Comparison of ENCODE assay signal across 13 mouse cellular contexts in genomic region chr8:46566914-46567529, GRCm38 (mm10). TPM values are rescaled to one million over a fixed set of nuclear protein-coding genes. Genes with fewer than 3 reads are reported as not detected.
DNase-seq lines count a peak whose midpoint lies in the region; ATAC-seq and TF ChIP-seq lines count a peak whose summit lies in the region.
"Had no signal": no experiment of that assay in that cellular context is flagged by ENCODE, and none has a peak within 500 bp of the region (broad histone marks: within the 10 kb centered on the region; RNA-seq: fewer than 3 reads in every experiment).

No protein-coding gene starts in this region.

- no peaks in the 10 kb centered on the region for H3K27me3 ChIP-seq in lung, postnatal 0 days (replicated peaks; ENCODE audit: insufficient read depth, low read length)
- no peaks in the 10 kb centered on the region for H3K27me3 ChIP-seq in intestine, postnatal 0 days (replicated peaks; ENCODE audit: control insufficient read depth, insufficient read depth, low read length)
- H3K27me3 ChIP-seq: heart, embryonic 12.5 days; hindbrain, embryonic 12.5 days; midbrain, embryonic 12.5 days had no signal

- 74% methylated on average over 7 of the region's 7 CpGs for WGBS in lung, postnatal 0 days
- WGBS in intestine, postnatal 0 days = 84% methylated on average over 7 of the region's 7 CpGs

- H3K9me3 ChIP-seq in lung, postnatal 0 days (ENCODE audit: low read length) = no peaks in the 10 kb centered on the region
- no peaks in the 10 kb centered on the region for H3K9me3 ChIP-seq in intestine, postnatal 0 days (ENCODE audit: control insufficient read depth)
- H3K9me3 ChIP-seq: heart, embryonic 12.5 days; hindbrain, embryonic 12.5 days; midbrain, embryonic 12.5 days had no signal

- peaks cover 7% of the 10 kb centered on the region; the same call in 1 of the 2 replicates for H3K4me1 ChIP-seq in lung, postnatal 0 days (ENCODE audit: insufficient read depth, low read depth, low read length)
- H3K4me1 ChIP-seq in intestine, postnatal 0 days (replicated peaks; ENCODE audit: control insufficient read depth, insufficient read depth, low read length) = no peaks in the 10 kb centered on the region; the same call in 1 of the 2 replicates
- H3K4me1 ChIP-seq: heart, embryonic 12.5 days; hindbrain, embryonic 12.5 days; midbrain, embryonic 12.5 days had no signal

- no peak for ATAC-seq in lung, postnatal 0 days
- ATAC-seq in intestine, postnatal 0 days = no peak
- ATAC-seq: forebrain, embryonic 14.5 days had no signal

- H3K9ac ChIP-seq in lung, postnatal 0 days (replicated peaks; ENCODE audit: low read depth) = no peak overlapping the region
- H3K9ac ChIP-seq in intestine, postnatal 0 days (ENCODE audit: low read depth, low read length) = no peak overlapping the region
- H3K9ac ChIP-seq: heart, embryonic 12.5 days; hindbrain, embryonic 12.5 days; liver, embryonic 14.5 days; midbrain, embryonic 12.5 days had no signal

- H3K4me2 ChIP-seq in lung, postnatal 0 days (replicated peaks; ENCODE audit: low read depth, low read length) = no peak overlapping the region
- H3K4me2 ChIP-seq in intestine, postnatal 0 days (replicated peaks; ENCODE audit: low read depth) = no peak overlapping the region
- H3K4me2 ChIP-seq: heart, embryonic 12.5 days; hindbrain, embryonic 12.5 days; midbrain, embryonic 12.5 days had no signal

- no peaks in the 10 kb centered on the region for H3K36me3 ChIP-seq in lung, postnatal 0 days (ENCODE audit: insufficient read depth, low read length)
- H3K36me3 ChIP-seq in intestine, postnatal 0 days (ENCODE audit: control insufficient read depth, insufficient read depth) = no peaks in the 10 kb centered on the region; the same call in 1 of the 2 replicates

- TF ChIP-seq CTCF in lung, postnatal 0 days (IDR thresholded peaks at IDR 0.05) = no peak
- TF ChIP-seq CTCF in intestine, postnatal 0 days (IDR thresholded peaks at IDR 0.05; ENCODE audit: low read depth) = no peak

- intact Hi-C loops in left cerebral cortex, postnatal 10 days (cut with DNase I) = no loop called here

- H3K27ac ChIP-seq in lung, postnatal 0 days (ENCODE audit: low read length) = peak overlapping the region; percentile 65
- no peak overlapping the region for H3K27ac ChIP-seq in intestine, postnatal 0 days (ENCODE audit: low read depth, low read length)
- H3K27ac ChIP-seq: hindbrain, embryonic 12.5 days; liver, embryonic 14.5 days; midbrain, embryonic 12.5 days had no signal

- H3K4me3 ChIP-seq in lung, postnatal 0 days (ENCODE audit: low read depth, low read length) = no peak overlapping the region
- H3K4me3 ChIP-seq in intestine, postnatal 0 days (ENCODE audit: low read depth, low read length) = no peak overlapping the region
- H3K4me3 ChIP-seq: heart, embryonic 12.5 days; hindbrain, embryonic 12.5 days; midbrain, embryonic 12.5 days had no signal

- DNase-seq in lung, postnatal 0 days (ENCODE audit: low spot score) = no peak
- no peak for DNase-seq in lung, postnatal 4 days
- DNase-seq in layer of hippocampus, adult 18-20 months (ENCODE audit: low spot score in 2 of 2) = peak; percentile 80 to 94
- DNase-seq in left cerebral cortex, postnatal 10 days (ENCODE audit: extremely low spot score in 1 of 2, low spot score in 2 of 2) = peak; percentile 61 to 70
- DNase-seq in heart, adult 11 months = no peak
- DNase-seq in embryo, embryonic 11 days = no peak
- DNase-seq: adrenal gland, adult 8-10 months had no signal

- no peak for TF ChIP-seq EP300 in lung, postnatal 0 days (IDR thresholded peaks at IDR 0.05)

RNA-seq across cellular contexts. Expression of gene Cenpu, which starts 15.2 kb away (rescaled TPM):
- polyA plus RNA-seq in lung, postnatal 0 days (2015; fragmentation: Nextera tagmentation; extraction: Ambion mirVana) = 6.1 and 6.9 TPM in 2 replicates
- total RNA-seq in layer of hippocampus, adult 18-20 months (2021) = 1 to 10 TPM; 1.4 to 2.1 TPM
- 1 to 10 TPM; 2.7 to 3.6 TPM for total RNA-seq in left cerebral cortex, postnatal 10 days (2021)
- polyA plus RNA-seq in intestine, postnatal 0 days (2015; fragmentation: Nextera tagmentation; extraction: Ambion mirVana) = 7.6 and 8.9 TPM in 2 replicates

RNA-seq across cellular contexts. Expression of gene Primpol, which starts 50.0 kb away (rescaled TPM):
- polyA plus RNA-seq in lung, postnatal 0 days (2015; fragmentation: Nextera tagmentation; extraction: Ambion mirVana) = 3.7 and 4.8 TPM in 2 replicates
- total RNA-seq in layer of hippocampus, adult 18-20 months (2021) = 1 to 10 TPM; 3.6 to 5.0 TPM
- total RNA-seq in left cerebral cortex, postnatal 10 days (2021) = 1 to 10 TPM; 4.3 to 6.5 TPM
- 6.2 and 7.6 TPM in 2 replicates for polyA plus RNA-seq in intestine, postnatal 0 days (2015; fragmentation: Nextera tagmentation; extraction: Ambion mirVana)

RNA-seq across cellular contexts. Expression of gene Casp3, which starts 50.1 kb away (rescaled TPM):
- 27.4 and 27.6 TPM in 2 replicates for polyA plus RNA-seq in lung, postnatal 0 days (2015; fragmentation: Nextera tagmentation; extraction: Ambion mirVana)
- 1 to 10 TPM; 9.1 to 9.7 TPM for total RNA-seq in layer of hippocampus, adult 18-20 months (2021)
- 10 to 100 TPM; 64.6 to 76.1 TPM for total RNA-seq in left cerebral cortex, postnatal 10 days (2021)
- 43.5 and 48.7 TPM in 2 replicates for polyA plus RNA-seq in intestine, postnatal 0 days (2015; fragmentation: Nextera tagmentation; extraction: Ambion mirVana)

Comparison
In these comparisons a context has a peak if more than half of its experiments do, and no peak if none do; other contexts are left out.
1. DNase-seq: peak in layer of hippocampus, adult 18-20 months (2 of 2) and left cerebral cortex, postnatal 10 days (2 of 2); none in lung, postnatal 0 days (single experiment), lung, postnatal 4 days (0 of 2), heart, adult 11 months (single experiment) and embryo, embryonic 11 days (single experiment).
2. RNA of gene Casp3, which starts 50.1 kb away (total RNA-seq): 64.6 to 76.1 TPM in left cerebral cortex, postnatal 10 days; 9.1 to 9.7 TPM in layer of hippocampus, adult 18-20 months; every median in the first group is over 4 times any median in the second.